Mouse (Mus musculus): ENCODE results near the gene Gm47429. TPM values are rescaled to one million over a fixed set of nuclear protein-coding genes. Genes with fewer than 3 reads are reported as not detected.
"Not testable (repeated sequence)": the region's sequence is repeated elsewhere in the genome, so short reads cannot be mapped to it uniquely, and the experiment has no call there.

The Gm47429 gene
- polyA plus RNA-seq (2016; fragmentation: Nextera tagmentation; extraction: Ambion mirVana): not detected in 2 replicates

GRCm38 (mm10) chr13:50443812-50444211, at the start of gene Gm47429:
Gene Gm47429, minus strand, starts transcription at chr13:50443912.
- no peaks in the 10 kb centered on the region for H3K27me3 ChIP-seq (replicated peaks)
- H3K27ac ChIP-seq: no peak within 1 kb of the TSS
- WGBS: 88% methylated on average over 2 of the region's 2 CpGs
- no peaks in the 10 kb centered on the region for H3K4me1 ChIP-seq
- no peak within 1 kb of the TSS for H3K4me2 ChIP-seq (replicated peaks)
- H3K9me3 ChIP-seq: no peaks in the 10 kb centered on the region
- H3K36me3 ChIP-seq: no peaks in the 10 kb centered on the region
- no peak within 1 kb of the TSS for H3K9ac ChIP-seq
- no peak within 1 kb of the TSS for H3K4me3 ChIP-seq
- ATAC-seq (ENCODE audit: low FRiP score, low read depth): no peak

DNA sequence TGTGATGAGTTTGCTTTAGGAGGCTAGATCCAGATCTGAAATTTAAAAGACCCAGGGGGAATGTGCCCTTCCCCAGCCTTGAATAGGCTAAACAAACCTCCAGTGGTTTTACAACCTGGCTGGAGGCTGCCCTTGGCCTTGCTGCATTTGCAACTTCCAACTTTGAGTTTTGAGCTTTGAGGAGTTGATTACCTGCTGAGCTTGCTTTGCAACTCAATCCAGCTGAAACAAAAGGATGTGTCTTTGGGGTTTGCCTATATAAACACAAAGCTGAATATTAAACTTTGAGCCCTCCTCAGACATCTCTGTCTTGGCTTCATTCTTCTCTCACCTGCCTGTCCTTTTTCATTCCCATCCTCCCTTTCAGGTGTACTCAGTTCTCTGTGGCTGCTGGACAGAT, 44.8 kb upstream of the Gm47429 start:
- not testable (repeated sequence) for H3K9me3 ChIP-seq; H3K4me2 ChIP-seq (replicated peaks); H3K27ac ChIP-seq; H3K36me3 ChIP-seq; ATAC-seq (ENCODE audit: low FRiP score, low read depth); H3K4me1 ChIP-seq; H3K27me3 ChIP-seq (replicated peaks); H3K9ac ChIP-seq; H3K4me3 ChIP-seq

DNA sequence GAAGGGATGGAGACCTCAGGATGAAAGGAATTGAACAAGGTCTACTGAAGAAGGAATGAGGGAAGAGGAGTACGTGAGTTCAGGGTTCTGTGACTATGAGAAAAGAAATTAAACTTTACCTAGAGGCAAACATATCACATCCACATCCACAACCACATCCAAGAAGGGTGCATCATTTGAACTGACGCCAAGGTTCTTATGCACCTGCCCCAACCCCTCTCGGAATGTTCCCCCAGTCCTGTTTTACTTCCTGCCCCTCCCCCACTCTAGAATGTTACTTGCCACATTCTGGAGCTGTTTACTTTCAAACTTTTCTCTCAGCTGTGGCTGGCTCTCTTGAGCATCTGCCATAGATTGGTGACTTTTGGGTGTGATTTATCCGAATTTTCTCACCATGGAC, 23.3 kb upstream of the Gm47429 start, which contains the start of gene Nutm2:
Gene Nutm2 (plus strand): TSS at position 301 of the 400 bp plus-strand sequence.
- Histone ChIP-seq H3K27me3 (replicated peaks) (no peaks in the 10 kb centered on the region), H3K4me1 (no peaks in the 10 kb centered on the region), H3K9me3 (no peaks in the 10 kb centered on the region), H3K4me3 (no peak within 1 kb of the TSS), H3K4me2 (replicated peaks) (no peak within 1 kb of the TSS), H3K27ac (no peak within 1 kb of the TSS), H3K9ac (no peak within 1 kb of the TSS), H3K36me3 (no peaks in the 10 kb centered on the region)
- ATAC-seq (ENCODE audit: low FRiP score, low read depth): no peak
- WGBS: 86% methylated on average over 4 of the region's 4 CpGs

DNA sequence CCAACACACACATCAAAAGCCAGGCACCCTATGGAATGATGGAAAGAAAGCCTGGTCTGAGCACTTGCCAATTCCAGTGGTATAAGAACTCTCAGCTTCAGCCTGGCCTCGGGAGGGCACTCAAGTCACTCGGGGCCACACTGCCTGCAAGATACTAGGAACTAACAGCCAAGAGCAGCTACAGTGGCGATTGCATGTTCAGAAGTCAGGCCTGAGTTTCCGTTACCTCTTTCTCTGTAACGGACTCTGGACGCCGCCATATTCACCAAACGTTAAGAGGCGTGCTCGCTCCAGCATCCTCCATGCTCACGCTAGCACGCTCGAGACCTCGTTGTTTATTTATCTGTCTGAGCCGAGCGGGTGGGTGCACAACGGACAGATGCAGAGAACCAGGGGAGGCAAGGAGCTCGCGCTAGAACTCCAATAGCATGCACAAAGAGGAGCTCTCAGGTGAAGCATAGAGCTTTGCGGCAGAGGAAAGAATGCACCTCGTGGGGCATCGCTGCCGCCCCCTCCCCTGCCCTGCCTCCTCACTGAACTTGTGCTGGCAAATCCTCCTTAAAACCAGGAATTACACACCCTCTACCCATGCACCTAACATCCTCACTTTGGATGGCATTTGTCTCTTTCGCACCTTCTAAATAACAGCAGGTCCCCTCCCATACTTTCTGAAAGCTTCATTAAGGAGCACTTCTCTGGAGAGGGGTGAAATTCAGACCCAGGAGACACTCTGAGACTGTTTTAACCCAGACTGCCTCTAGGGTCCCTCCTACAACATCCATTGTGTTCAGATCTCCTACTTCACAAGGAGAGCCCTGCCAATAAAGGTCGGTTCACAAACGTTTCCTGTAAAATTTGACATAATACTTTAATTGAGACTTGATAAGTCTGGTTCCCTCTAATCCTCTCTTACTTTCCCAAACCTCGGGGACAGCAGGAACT, 21.2 kb upstream of the Gm47429 start:
- no peaks in the 10 kb centered on the region for H3K4me1 ChIP-seq
- peak overlapping the region; percentile 14; the same call in 1 of the 2 replicates for H3K4me3 ChIP-seq
- H3K9me3 ChIP-seq: no peaks in the 10 kb centered on the region
- no peak overlapping the region for H3K27ac ChIP-seq
- peak overlapping the region; percentile 45 for H3K4me2 ChIP-seq (replicated peaks)
- H3K27me3 ChIP-seq (replicated peaks): no peaks in the 10 kb centered on the region
- ATAC-seq (ENCODE audit: low FRiP score, low read depth): no peak
- no peak overlapping the region for H3K9ac ChIP-seq
- H3K36me3 ChIP-seq: no peaks in the 10 kb centered on the region
- 49% methylated on average over 27 of the region's 27 CpGs for WGBS

DNA sequence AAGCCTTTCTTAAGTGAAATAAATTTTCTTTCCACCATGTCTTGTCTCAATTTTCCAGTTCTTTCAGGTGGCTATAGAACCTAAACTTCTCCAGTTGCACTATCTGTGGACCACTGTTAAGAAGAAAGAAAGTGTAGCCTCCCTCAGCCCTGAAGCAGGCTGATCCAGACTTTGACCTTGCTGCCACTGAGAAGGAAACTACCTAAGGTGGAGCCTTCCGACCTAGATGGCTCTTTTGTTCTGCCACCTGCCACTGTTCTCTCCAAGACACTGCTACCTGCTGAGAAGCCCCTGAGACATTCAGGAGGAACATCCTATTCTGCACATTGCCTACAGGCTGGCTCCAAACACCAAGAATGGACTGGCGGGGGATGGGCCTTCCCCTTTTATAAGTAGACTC, 16.7 kb upstream of the Gm47429 start:
- H3K36me3 ChIP-seq; H3K27me3 ChIP-seq (replicated peaks); H3K4me2 ChIP-seq (replicated peaks); ATAC-seq (ENCODE audit: low FRiP score, low read depth); H3K4me3 ChIP-seq; H3K4me1 ChIP-seq; H3K27ac ChIP-seq; H3K9ac ChIP-seq; H3K9me3 ChIP-seq: not testable (repeated sequence)
- WGBS: 59% methylated on average over 2 of the region's 2 CpGs

DNA sequence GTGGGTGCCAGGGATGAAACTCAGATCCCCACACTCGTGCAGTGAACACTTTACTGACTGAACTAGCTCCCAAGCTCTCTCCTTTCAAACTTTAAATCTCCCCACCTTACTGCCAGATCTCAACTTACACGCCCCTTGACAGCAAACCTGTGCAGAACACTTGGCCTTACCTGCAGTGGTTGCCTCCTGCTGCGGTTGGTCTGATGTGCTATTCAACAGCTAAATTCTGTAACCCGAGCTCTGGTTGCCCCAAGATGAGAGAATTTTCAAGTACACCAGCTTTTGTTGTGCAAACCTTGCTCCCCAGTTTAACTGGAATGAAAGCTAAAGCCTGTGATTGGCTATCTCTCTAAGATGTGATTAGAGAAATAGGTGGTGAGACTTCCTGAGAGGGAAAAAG, 9.7 kb upstream of the Gm47429 start:
- Histone ChIP-seq H3K4me3 (no peak overlapping the region), H3K9me3 (no peaks in the 10 kb centered on the region), H3K9ac (no peak overlapping the region), H3K36me3 (no peaks in the 10 kb centered on the region), H3K27ac (no peak overlapping the region), H3K4me2 (replicated peaks) (no peak overlapping the region), H3K4me1 (no peaks in the 10 kb centered on the region), H3K27me3 (replicated peaks) (no peaks in the 10 kb centered on the region)
- ATAC-seq (ENCODE audit: low FRiP score, low read depth): no peak
- WGBS: 31% methylated on average over 4 of the region's 4 CpGs

GRCm38 (mm10) chr13:50452266-50452665, 8.6 kb upstream of the Gm47429 start:
- H3K27me3 ChIP-seq (replicated peaks); H3K4me1 ChIP-seq; ATAC-seq (ENCODE audit: low FRiP score, low read depth); H3K4me3 ChIP-seq; H3K9me3 ChIP-seq; H3K36me3 ChIP-seq; H3K9ac ChIP-seq; H3K27ac ChIP-seq; H3K4me2 ChIP-seq (replicated peaks): not testable (repeated sequence)
- WGBS: 82% methylated on average over 9 of the region's 9 CpGs

GRCm38 (mm10) chr13:50445261-50445660, 1.5 kb upstream of the Gm47429 start:
- Histone ChIP-seq H3K27ac (no peak overlapping the region), H3K9ac (no peak overlapping the region), H3K4me3 (no peak overlapping the region), H3K36me3 (no peaks in the 10 kb centered on the region), H3K4me1 (no peaks in the 10 kb centered on the region), H3K9me3 (no peaks in the 10 kb centered on the region), H3K4me2 (replicated peaks) (no peak overlapping the region), H3K27me3 (replicated peaks) (no peaks in the 10 kb centered on the region)
- ATAC-seq (ENCODE audit: low FRiP score, low read depth): no peak
- WGBS: 61% methylated on average over 4 of the region's 4 CpGs

GRCm38 (mm10) chr13:50426686-50427085, 17.0 kb downstream of the Gm47429 start:
- 95% methylated on average over 4 of the region's 4 CpGs for WGBS
- Histone ChIP-seq H3K27ac (no peak overlapping the region), H3K27me3 (replicated peaks) (no peaks in the 10 kb centered on the region), H3K4me1 (no peaks in the 10 kb centered on the region), H3K9me3 (no peaks in the 10 kb centered on the region), H3K4me2 (replicated peaks) (no peak overlapping the region), H3K9ac (no peak overlapping the region), H3K4me3 (no peak overlapping the region), H3K36me3 (peaks cover 89% of the 10 kb centered on the region)
- no peak for ATAC-seq (ENCODE audit: low FRiP score, low read depth)

DNA sequence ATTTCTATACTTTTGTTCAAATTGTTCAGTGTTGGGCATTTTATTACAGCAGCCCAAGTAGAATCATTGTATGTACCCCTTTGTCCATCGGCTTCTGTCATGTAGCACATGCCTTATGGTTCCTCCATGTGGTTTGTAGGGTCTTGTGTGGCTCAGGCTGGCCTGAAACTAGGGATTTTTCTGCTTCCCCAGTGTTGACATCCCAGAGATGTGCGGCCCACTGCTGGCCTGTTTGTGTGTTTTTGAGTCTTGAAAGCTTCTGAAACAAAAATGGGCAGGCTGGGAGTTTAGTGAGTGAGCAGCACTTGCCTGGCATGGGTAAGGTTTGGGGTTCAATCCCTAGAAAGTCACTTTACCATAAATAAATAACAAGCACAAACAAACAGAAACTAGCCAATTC, 19.2 kb downstream of the Gm47429 start:
- Histone ChIP-seq H3K9me3 (no peaks in the 10 kb centered on the region), H3K27me3 (replicated peaks) (no peaks in the 10 kb centered on the region), H3K4me1 (no peaks in the 10 kb centered on the region), H3K27ac (no peak overlapping the region), H3K4me2 (replicated peaks) (no peak overlapping the region), H3K36me3 (peaks cover 80% of the 10 kb centered on the region), H3K9ac (no peak overlapping the region), H3K4me3 (no peak overlapping the region)
- ATAC-seq (ENCODE audit: low FRiP score, low read depth): no peak
- WGBS: 87% methylated on average over 2 of the region's 2 CpGs

- Histone ChIP-seq H3K27me3 (replicated peaks) (no peaks in the 10 kb centered on the region), H3K4me2 (replicated peaks) (no peak overlapping the region), H3K36me3 (peaks cover 72% of the 10 kb centered on the region), H3K4me3 (no peak overlapping the region), H3K9ac (no peak overlapping the region), H3K9me3 (no peaks in the 10 kb centered on the region), H3K4me1 (no peaks in the 10 kb centered on the region; the same call in 1 of the 2 replicates), H3K27ac (no peak overlapping the region)
- WGBS: 86% methylated on average over 8 of the region's 8 CpGs
- ATAC-seq (ENCODE audit: low FRiP score, low read depth): no peak
These were observed 20.0 kb downstream of the Gm47429 start for GRCm38 (mm10) chr13:50423625-50424209.

DNA sequence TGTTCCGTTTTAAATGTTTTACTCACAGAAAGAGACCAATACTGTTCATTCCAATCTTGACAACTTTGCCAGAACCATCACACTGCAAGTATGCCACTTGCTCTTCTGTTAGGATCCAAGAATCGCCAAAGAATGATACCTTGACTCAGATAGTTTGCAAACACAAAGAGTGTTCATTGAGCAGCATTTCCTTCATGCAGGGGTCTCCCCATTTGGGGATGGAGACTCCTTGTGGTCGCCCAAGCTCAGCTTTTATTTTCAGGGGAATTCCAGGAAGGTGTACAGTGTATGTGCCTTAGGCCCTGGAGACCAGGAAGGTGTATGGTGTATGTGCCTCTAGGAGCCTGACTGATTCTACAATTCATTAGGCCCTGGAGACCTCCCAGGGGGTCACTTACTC, 25.3 kb downstream of the Gm47429 start:
- Histone ChIP-seq H3K27ac (no peak overlapping the region), H3K27me3 (replicated peaks) (no peaks in the 10 kb centered on the region), H3K4me1 (peaks cover 4% of the 10 kb centered on the region), H3K4me2 (replicated peaks) (peak overlapping the region; percentile 78), H3K4me3 (peak overlapping the region; percentile 77), H3K36me3 (peaks cover 21% of the 10 kb centered on the region), H3K9me3 (no peaks in the 10 kb centered on the region), H3K9ac (peak overlapping the region; percentile 84; the same call in 1 of the 2 replicates)
- ATAC-seq (ENCODE audit: low FRiP score, low read depth): no peak
- 54% methylated on average over 3 of the region's 3 CpGs for WGBS

Measured in neural tube, embryonic 12.5 days (tissue).